Mouse (Mus musculus) G1E (cell line): Measurements from ENCODE around the gene Pin1. TPM values are rescaled to one million over a fixed set of nuclear protein-coding genes. Genes with fewer than 3 reads are reported as not detected.

Experiments
- ATAC-seq: 2 replicates; pipeline ENCODE4 v1.8.0; 2016; ENCODE audit warnings: mild to moderate bottlenecking; ENCODE audit not compliant: insufficient number of reproducible peaks, poor library complexity, low FRiP score, severe bottlenecking; ENCODE audit errors: extremely low read depth
- DNase-seq: peaks from one replicate; pipeline ENCODE4 v3.0.0; 2012; ENCODE audit warnings: low spot score
- H3K27me3 ChIP-seq: 2 replicates; pipeline ENCODE4 v1.6.1; 2012; ENCODE audit warnings: mild to moderate bottlenecking, low read length, inconsistent platforms; ENCODE audit not compliant: insufficient read depth
- H3K36me3 ChIP-seq: replicated peaks from 2 replicates; pipeline ENCODE3; 2012; ENCODE audit warnings: mild to moderate bottlenecking, inconsistent platforms
- H3K4me1 ChIP-seq: 2 replicates; pipeline ENCODE4 v1.6.1; 2012; ENCODE audit warnings: low read depth, low read length, inconsistent platforms, mixed read lengths; ENCODE audit not compliant: insufficient read depth
- H3K4me3 ChIP-seq: 2 replicates; pipeline ENCODE4 v1.5.1; 2012; ENCODE audit warnings: low read depth, mild to moderate bottlenecking, inconsistent platforms, low read length, moderate library complexity, mixed read lengths
- H3K9me3 ChIP-seq: replicated peaks from 2 replicates; pipeline ENCODE4 v1.6.1; 2012; ENCODE audit warnings: inconsistent platforms
- CTCF ChIP-seq: IDR thresholded peaks from 2 replicates; pipeline ENCODE4 v1.5.1; 2012; ENCODE audit warnings: low read depth, low read length, inconsistent platforms, mixed read lengths
- GATA1 ChIP-seq: IDR thresholded peaks from 2 replicates; pipeline ENCODE4 v1.6.1; 2012; ENCODE audit warnings: borderline replicate concordance, low read length, inconsistent platforms, mixed read lengths
- GATA2 ChIP-seq: IDR thresholded peaks from 2 replicates; pipeline ENCODE4 v1.6.1; 2012; ENCODE audit warnings: low read depth, low read length, inconsistent platforms, borderline replicate concordance
- POLR2AphosphoS5 ChIP-seq: IDR thresholded peaks from 2 replicates; pipeline ENCODE4 v1.6.1; 2012; ENCODE audit warnings: low read depth, low read length, inconsistent platforms; ENCODE audit not compliant: insufficient replicate concordance
- TAL1 ChIP-seq: conservative IDR thresholded peaks from 2 replicates; pipeline ENCODE4 v1.6.1; 2012; ENCODE audit warnings: low read depth, low read length, inconsistent platforms, mixed read lengths
- polyA plus RNA-seq: library from polyadenylated mRNA; stranded (reverse); fragments of >175 nt; gene quantifications from 2 replicates; pipeline ENCODE4 v1.2.3, GENCODE M21; 2012
- total RNA-seq, 2 experiments: library from RNA; stranded (forward) in 1 of 2; stranded (reverse) in 1 of 2; fragments of 200-1000 nt in 1 of 2; fragments of >200 nt in 1 of 2; fragmentation: Nextera tagmentation in 1 of 2; gene quantifications; 2 replicates each; pipeline ENCODE4 v1.2.3; 2014 to 2017

The Pin1 gene
- total RNA-seq (2014; fragmentation: Nextera tagmentation) (13.2 and 17.6 TPM in 2 replicates), total RNA-seq (2017) (17.0 and 21.3 TPM in 2 replicates), polyA plus RNA-seq (27.3 and 28.7 TPM in 2 replicates)

GRCm38 (mm10) chr9:20651602-20652259 lies at the start of gene Pin1:
Pin1 (plus strand) TSS chr9:20652095.
- peak within 1 kb of the TSS; percentile 99 for H3K4me3 ChIP-seq
- DNase-seq (peak; percentile 100), ATAC-seq (peak; percentile 97)
- TF ChIP-seq POLR2AphosphoS5, result no peak
- TF ChIP-seq GATA2, result no peak
- no peak for TF ChIP-seq CTCF
- TF ChIP-seq TAL1, result no peak
- TF ChIP-seq GATA1, result no peak
- no peaks in the 10 kb centered on the region for H3K9me3 ChIP-seq
- no peaks in the 10 kb centered on the region for H3K27me3 ChIP-seq
- H3K36me3 ChIP-seq, result peaks cover 69% of the 10 kb centered on the region
- H3K4me1 ChIP-seq, result peaks cover 63% of the 10 kb centered on the region

- DNase-seq (no peak), ATAC-seq (no peak)
- peaks cover 13% of the 10 kb centered on the region for H3K4me1 ChIP-seq
- TF ChIP-seq POLR2AphosphoS5, result no peak
- no peak for TF ChIP-seq GATA1
- TF ChIP-seq TAL1, result no peak
- TF ChIP-seq CTCF, result no peak
- no peak for TF ChIP-seq GATA2
- peaks cover 12% of the 10 kb centered on the region for H3K36me3 ChIP-seq
- H3K4me3 ChIP-seq, result peak overlapping the region; percentile 94; the same call in 1 of the 2 replicates
- peaks cover 4% of the 10 kb centered on the region for H3K9me3 ChIP-seq
- H3K27me3 ChIP-seq, result no peaks in the 10 kb centered on the region
These were observed 45.6 kb upstream of the Pin1 start for GRCm38 (mm10) chr9:20606269-20606668.

GRCm38 (mm10) chr9:20607100-20607974 lies 44.6 kb upstream of the Pin1 start:
- Histone ChIP-seq H3K27me3 (no peaks in the 10 kb centered on the region), H3K4me3 (peak overlapping the region; percentile 94), H3K4me1 (peaks cover 13% of the 10 kb centered on the region), H3K36me3 (peaks cover 12% of the 10 kb centered on the region), H3K9me3 (peaks cover 4% of the 10 kb centered on the region)
- DNase-seq, result peak; percentile 74
- TF ChIP-seq TAL1 (no peak), GATA1 (no peak), POLR2AphosphoS5 (no peak), GATA2 (no peak), CTCF (no peak)
- ATAC-seq, result peak; percentile 91

- no peak for DNase-seq
These were observed 41.9 kb upstream of the Pin1 start for GRCm38 (mm10) chr9:20609831-20610464.

GRCm38 (mm10) chr9:20611976-20612375 lies 39.9 kb upstream of the Pin1 start:
- Histone ChIP-seq H3K4me1 (peaks cover 4% of the 10 kb centered on the region; the same call in 1 of the 2 replicates), H3K27me3 (no peaks in the 10 kb centered on the region), H3K4me3 (no peak overlapping the region), H3K36me3 (peaks cover 4% of the 10 kb centered on the region), H3K9me3 (peaks cover 4% of the 10 kb centered on the region)
- no peak for DNase-seq
- no peak for ATAC-seq
- TF ChIP-seq GATA2 (no peak), TAL1 (no peak), POLR2AphosphoS5 (no peak), GATA1 (no peak), CTCF (no peak)

More at GRCm38 (mm10) chr9:20609831-20610464, 41.9 kb upstream of the Pin1 start:
- H3K9me3 ChIP-seq, result peaks cover 4% of the 10 kb centered on the region
- no peaks in the 10 kb centered on the region for H3K27me3 ChIP-seq
- TF ChIP-seq CTCF, result no peak
- TF ChIP-seq TAL1, result no peak
- no peak for TF ChIP-seq POLR2AphosphoS5
- no peak for TF ChIP-seq GATA1
- no peak for TF ChIP-seq GATA2
- no peak overlapping the region for H3K4me3 ChIP-seq
- ATAC-seq, result no peak
- peaks cover 15% of the 10 kb centered on the region for H3K4me1 ChIP-seq
- peaks cover 8% of the 10 kb centered on the region for H3K36me3 ChIP-seq

GRCm38 (mm10) chr9:20616685-20617084 lies 35.2 kb upstream of the Pin1 start:
- no peak for DNase-seq
- no peak overlapping the region for H3K4me3 ChIP-seq
- TF ChIP-seq GATA2 (no peak), CTCF (no peak), TAL1 (no peak), POLR2AphosphoS5 (no peak), GATA1 (no peak)
- ATAC-seq, result no peak
- no peaks in the 10 kb centered on the region for H3K36me3 ChIP-seq
- no peaks in the 10 kb centered on the region for H3K27me3 ChIP-seq
- no peaks in the 10 kb centered on the region for H3K9me3 ChIP-seq
- peaks cover 2% of the 10 kb centered on the region; the same call in 1 of the 2 replicates for H3K4me1 ChIP-seq
